Mouse (Mus musculus): Measurements from ENCODE around the gene Fam178b.
"Not testable (repeated sequence)": the region's sequence is repeated elsewhere in the genome, so short reads cannot be mapped to it uniquely, and the experiment has no call there.

The Fam178b gene

GRCm38 (mm10) chr1:36630053-36630739 is 52.8 kb downstream of the Fam178b start:
- in situ Hi-C loops (cut with MboI, MseI): no loop called here

- in situ Hi-C loops (cut with MboI, MseI): no loop called here
These were observed 54.4 kb downstream of the Fam178b start for GRCm38 (mm10) chr1:36628585-36628984.

- in situ Hi-C loops (cut with MboI, MseI): no loop called here
These were observed 57.5 kb downstream of the Fam178b start for GRCm38 (mm10) chr1:36625442-36625841.

DNA sequence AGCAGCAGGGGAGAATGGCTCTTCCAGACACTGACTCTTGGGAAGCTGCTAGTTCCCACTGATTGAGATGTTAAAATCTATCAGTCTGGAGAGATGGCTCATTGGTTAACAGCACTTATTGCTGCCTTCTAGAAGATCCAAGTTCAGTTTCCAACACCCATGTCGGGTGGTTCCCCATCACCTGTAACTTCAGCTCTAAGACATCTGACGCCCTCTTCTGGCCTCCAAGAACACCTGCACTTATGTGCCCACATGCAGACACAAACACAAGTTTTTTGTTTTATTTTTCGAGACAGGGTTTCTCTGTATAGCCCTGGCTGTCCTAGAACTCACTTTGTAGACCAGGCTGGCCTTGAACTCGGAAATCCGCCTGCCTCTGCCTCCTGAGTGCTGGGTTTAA is 67.0 kb downstream of the Fam178b start:
- in situ Hi-C loops (cut with MboI, MseI): not testable (repeated sequence)

GRCm38 (mm10) chr1:36615188-36615587 is 67.8 kb downstream of the Fam178b start:
- in situ Hi-C loops (cut with MboI, MseI): no loop called here

GRCm38 (mm10) chr1:36614584-36614983 is 68.4 kb downstream of the Fam178b start:
- in situ Hi-C loops (cut with MboI, MseI): no loop called here

GRCm38 (mm10) chr1:36613374-36613895 is 69.5 kb downstream of the Fam178b start:
- in situ Hi-C loops (cut with MboI, MseI): no loop called here

DNA sequence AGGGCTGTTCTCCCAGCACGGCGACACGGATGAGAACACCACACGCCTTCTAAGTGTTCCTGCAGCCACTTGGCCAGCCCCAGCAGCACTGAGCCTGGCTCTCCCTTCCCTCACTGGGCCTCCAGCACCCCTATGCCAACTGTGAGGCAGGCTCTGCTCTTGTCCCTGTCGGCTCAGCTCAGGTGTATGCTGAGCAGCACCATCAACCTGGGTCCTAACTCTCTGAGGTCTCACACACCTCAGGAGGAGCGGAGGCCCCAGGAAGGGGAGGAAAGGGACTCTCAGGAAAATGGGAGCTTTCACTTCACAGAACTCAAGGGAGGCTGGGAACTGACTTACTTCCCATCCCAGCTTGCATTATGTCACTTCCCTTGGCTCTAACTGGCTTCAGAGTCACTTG is 70.6 kb downstream of the Fam178b start:
- in situ Hi-C loops (cut with MboI, MseI): no loop called here

GRCm38 (mm10) chr1:36611449-36612123 is 71.4 kb downstream of the Fam178b start:
- in situ Hi-C loops (cut with MboI, MseI): no loop called here

- in situ Hi-C loops (cut with MboI, MseI): no loop called here
These were observed 74.8 kb downstream of the Fam178b start for GRCm38 (mm10) chr1:36608211-36608610.

DNA sequence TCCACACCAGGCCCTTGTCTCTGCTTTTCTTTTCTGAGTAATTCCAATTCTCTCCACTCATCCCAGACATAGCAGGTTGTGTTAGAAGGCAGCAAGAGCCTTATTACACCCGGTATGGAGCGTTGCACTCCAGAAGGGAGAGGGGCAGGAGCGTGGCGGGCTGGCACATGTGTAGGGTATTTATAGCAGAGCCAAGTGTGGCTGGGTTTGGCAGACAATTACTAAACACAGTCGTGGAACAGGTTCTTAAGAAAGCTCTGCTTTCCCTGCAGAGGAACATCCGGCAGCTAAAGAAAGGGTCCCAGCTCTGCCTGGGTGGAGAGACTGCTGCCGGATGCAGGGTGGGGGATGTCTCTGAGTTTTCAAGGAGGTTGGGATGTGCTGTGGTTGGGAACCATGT is 76.0 kb downstream of the Fam178b start:
- in situ Hi-C loops (cut with MboI, MseI): no loop called here

DNA sequence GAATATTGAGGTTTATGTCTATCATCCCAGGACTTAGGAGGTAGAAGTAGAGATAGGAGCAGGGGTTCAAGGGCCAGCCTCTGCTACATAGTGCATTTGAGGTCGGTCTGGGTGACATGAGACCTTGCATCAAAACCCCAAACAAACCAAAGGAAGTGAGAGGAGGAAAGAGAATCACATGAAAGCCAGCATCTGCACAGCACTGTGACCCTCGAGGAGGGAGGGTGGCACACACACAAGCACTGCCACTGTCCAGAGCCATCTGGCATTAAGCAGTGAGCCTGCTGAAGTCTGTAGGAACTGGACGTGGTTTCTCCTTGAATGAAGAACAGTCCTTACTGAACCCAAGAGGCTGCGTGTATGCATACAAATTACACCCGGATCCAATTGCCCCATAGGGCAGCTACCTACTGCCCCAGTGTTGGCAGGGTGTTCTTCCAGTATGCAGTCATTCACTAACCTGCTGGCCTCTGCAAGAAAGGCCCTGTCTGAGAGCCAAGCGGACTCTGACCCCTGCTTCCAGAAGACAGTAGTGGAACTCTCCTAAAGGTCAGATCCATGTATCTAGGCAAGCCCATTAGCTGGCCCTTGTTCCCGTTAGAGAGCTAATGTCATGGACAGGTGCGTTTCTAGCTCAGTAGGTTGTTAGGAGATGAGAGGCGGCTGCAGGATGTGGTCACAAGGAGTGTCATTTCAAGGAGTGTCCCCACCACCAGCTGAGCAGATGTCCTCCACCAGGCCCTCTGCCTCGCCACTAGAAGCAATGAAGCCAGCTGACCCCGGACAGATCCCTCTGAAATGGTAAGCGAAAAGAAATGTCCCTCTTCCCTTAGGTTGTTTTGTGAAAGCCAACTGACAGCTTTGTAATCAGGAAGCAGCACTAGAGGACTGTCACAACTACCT is 78.5 kb downstream of the Fam178b start:
- in situ Hi-C loops (cut with MboI, MseI): no loop called here

GRCm38 (mm10) chr1:36603361-36603760 is 79.6 kb downstream of the Fam178b start:
- in situ Hi-C loops (cut with MboI, MseI): no loop called here

- in situ Hi-C loops (cut with MboI, MseI): no loop called here
These were observed 80.7 kb downstream of the Fam178b start for GRCm38 (mm10) chr1:36602271-36602670.

GRCm38 (mm10) chr1:36598411-36598810 is 84.6 kb downstream of the Fam178b start:
- in situ Hi-C loops (cut with MboI, MseI): loop anchor here (10.0 kb wide), 1 partner anchor 1466 kb away; no protein-coding TSS in a partner anchor

- in situ Hi-C loops (cut with MboI, MseI): loop anchor here (10.0 kb wide), 1 partner anchor 1469 kb away; no protein-coding TSS in a partner anchor
These were observed 86.9 kb downstream of the Fam178b start for GRCm38 (mm10) chr1:36596114-36596513.

GRCm38 (mm10) chr1:36595167-36595931 is 87.6 kb downstream of the Fam178b start:
- in situ Hi-C loops (cut with MboI, MseI): loop anchor here (10.0 kb wide), 1 partner anchor 1469 kb away; no protein-coding TSS in a partner anchor

DNA sequence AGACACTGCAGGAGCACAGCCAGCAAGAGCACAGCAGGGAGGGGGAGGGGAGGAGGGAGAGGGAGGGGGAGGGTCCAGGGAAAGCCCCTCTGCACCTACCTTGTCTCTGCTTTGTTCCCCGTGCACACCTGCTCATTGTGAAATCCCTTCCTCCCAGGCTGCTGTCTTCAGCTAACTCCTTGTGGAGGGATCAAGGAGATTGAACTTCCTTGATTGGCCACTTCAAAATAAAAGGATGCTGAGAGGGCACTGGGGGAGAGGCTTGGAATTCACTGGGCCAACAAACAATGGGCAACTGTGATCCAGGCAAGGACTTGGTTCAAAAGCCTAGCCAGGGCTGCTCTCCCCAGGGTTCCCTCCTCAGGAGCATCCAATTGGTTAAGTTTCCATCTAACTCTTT is 89.9 kb downstream of the Fam178b start:
- in situ Hi-C loops (cut with MboI, MseI): loop anchor here (10.0 kb wide), 1 partner anchor 1472 kb away; no protein-coding TSS in a partner anchor

- in situ Hi-C loops (cut with MboI, MseI): loop anchor here (10.0 kb wide), 1 partner anchor 1473 kb away; no protein-coding TSS in a partner anchor
These were observed 91.6 kb downstream of the Fam178b start for GRCm38 (mm10) chr1:36591408-36591807.

DNA sequence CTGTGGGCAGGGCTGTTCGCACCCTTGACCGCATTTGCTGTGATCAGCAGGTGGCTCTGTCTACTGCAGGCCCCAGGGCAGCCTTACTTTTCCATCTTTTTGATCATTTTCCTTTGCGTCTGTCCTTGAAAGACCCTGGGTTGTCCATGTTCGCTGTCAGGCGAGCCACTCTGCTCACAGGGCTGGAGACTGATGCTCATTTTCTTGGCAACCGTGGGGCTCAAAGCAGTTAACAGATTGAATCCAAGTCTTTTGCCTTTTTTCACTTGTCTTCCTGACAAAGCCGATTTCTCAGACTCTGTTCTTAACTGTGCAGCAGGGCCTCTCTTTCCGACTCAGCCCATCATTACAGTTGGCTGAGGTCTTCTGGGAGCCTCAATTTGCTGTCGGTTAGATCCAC is 92.3 kb downstream of the Fam178b start:
- in situ Hi-C loops (cut with MboI, MseI): loop anchor here (10.0 kb wide), 1 partner anchor 1474 kb away; no protein-coding TSS in a partner anchor

- in situ Hi-C loops (cut with MboI, MseI): no loop called here
These were observed 93.5 kb downstream of the Fam178b start for GRCm38 (mm10) chr1:36589486-36589885.

Measured in T-helper 2 cell (primary cell).